Mouse (Mus musculus) brain, embryonic 14.5 days (tissue): ENCODE data around the gene Glis3. TPM values are rescaled to one million over a fixed set of nuclear protein-coding genes. Genes with fewer than 3 reads are reported as not detected.

Source experiments
- DNase-seq: peaks from one replicate; pipeline ENCODE4 v3.0.0-alpha.2; 2011; ENCODE audit warnings: low read depth
- CTCF ChIP-seq: fragments of 200-500 bp; IDR thresholded peaks from 2 replicates; pipeline ENCODE4 v1.5.1; 2012; ENCODE audit warnings: inconsistent platforms, mild to moderate bottlenecking, moderate library complexity, borderline replicate concordance; ENCODE audit not compliant: insufficient read depth, insufficient read length; ENCODE audit errors: extremely low read depth
- POLR2A ChIP-seq: fragments of 200-500 bp; IDR thresholded peaks from 2 replicates; pipeline ENCODE4 v1.6.1; 2012; ENCODE audit warnings: mild to moderate bottlenecking, inconsistent platforms, borderline replicate concordance; ENCODE audit not compliant: poor library complexity, insufficient read depth, insufficient read length, severe bottlenecking; ENCODE audit errors: extremely low read depth
- polyA plus RNA-seq: library from polyadenylated mRNA; depleted of rRNA; stranded (reverse); fragments of >200 nt; gene quantifications from 2 replicates; pipeline ENCODE4 v1.2.3, GENCODE M21; 2012

Glis3 gene
- polyA plus RNA-seq, 1 experiment: 3.1 TPM

DNA sequence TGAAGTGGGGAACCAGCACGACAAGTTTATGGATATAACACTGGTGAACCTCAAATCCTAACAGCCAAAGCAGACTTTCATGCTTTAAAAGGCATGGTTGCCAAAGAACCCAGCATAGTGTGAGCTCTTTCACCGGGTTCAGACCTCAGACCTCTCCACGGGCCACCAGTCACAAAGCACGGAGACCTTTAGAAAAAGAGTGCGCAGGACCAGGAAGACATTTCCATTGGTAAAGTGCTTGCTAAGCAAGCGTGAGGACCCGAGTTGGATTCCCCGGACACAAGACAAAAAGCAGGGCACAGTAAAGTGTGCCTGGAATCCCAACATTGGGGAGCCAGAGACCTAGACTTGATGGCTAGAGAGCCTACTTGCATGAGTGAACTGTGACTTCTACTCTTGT is 62.7 kb downstream of the Glis3 start:
- TF ChIP-seq POLR2A (no peak), CTCF (no peak)
- no peak for DNase-seq

GRCm38 (mm10) chr19:28616487-28616886 is 63.4 kb downstream of the Glis3 start:
- TF ChIP-seq CTCF (no peak), POLR2A (no peak)
- no peak for DNase-seq

DNA sequence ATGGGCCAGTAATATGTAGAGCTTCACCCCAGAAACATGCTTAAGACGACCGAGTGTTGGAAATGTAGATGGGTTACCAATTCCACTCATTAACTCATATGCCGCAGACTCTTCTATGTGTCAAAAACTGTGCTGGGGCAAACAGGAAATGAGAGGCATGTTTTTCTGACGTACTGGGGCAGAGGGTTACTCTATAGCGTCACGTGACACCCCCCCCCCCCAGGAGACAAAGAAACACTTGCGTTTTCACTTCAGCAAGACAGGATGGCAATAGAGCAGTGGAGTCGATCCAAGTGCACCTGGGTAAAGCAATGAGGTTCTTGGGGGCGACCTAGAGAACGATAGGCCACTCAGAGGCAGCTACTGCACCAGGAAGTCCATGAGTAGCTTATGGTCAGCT is 67.6 kb downstream of the Glis3 start:
- TF ChIP-seq POLR2A: no peak
- no peak for TF ChIP-seq CTCF
- DNase-seq: no peak

DNA sequence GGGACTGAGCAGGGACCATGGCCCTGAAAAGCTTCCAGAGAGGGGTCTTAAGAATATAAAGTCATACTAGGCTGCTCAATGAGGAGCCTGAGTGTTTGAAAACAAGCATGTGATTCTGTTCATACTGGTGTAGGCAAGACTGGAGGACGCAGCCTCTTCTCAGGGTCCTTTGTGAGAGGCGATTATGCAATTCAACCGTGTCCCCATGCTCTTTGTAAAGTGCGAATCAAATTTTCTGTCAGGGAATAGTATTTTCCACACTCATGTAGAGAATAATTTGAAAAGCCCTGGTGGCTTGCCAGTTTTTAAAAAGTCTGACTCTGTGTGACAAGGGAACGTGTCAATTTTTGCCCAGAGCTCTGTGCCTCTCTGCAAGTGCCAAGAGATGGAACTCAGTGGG is 71.1 kb downstream of the Glis3 start:
- peak; percentile 71 for DNase-seq
- TF ChIP-seq POLR2A: no peak
- no peak for TF ChIP-seq CTCF

DNA sequence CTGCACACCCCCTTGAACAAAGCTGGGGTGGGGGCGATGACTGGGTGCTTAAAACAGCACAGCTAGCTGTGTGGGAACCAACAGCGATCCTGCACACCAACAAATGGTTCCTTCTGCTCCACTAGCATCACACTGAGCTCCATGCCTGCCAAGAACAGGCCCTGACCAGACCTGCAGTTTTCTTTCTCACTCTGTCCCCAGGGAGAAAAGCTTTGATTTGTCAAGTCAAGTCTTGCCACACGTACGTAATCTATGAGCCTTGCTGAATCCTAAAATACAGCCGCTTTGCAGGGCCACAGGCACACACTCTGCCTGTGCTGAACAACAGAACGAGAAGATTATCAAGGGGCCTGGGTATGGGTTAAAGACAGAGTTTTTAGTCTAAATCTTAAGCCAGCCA is 71.6 kb downstream of the Glis3 start:
- TF ChIP-seq POLR2A (no peak), CTCF (no peak)
- DNase-seq: peak; percentile 74

DNA sequence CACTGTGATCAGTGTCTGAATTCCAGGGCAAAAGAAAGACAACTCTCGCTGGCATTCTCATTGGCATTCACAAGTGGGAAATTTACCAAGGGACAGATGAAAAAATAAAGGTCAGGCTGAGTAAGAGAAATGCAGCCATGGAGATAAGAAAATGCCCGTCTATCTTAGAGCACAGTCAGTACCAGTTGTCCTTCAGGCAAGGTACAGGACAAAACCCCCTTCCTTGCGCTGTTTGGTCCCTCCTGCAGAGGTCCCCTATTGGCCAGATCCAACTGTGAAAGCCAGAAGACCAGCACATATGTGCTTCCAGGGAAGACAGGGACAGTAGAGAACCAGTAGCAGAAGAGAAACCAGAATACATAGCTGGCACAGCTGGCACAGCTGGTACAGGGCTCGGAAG is 79.0 kb downstream of the Glis3 start:
- TF ChIP-seq POLR2A: no peak
- no peak for TF ChIP-seq CTCF
- no peak for DNase-seq

DNA sequence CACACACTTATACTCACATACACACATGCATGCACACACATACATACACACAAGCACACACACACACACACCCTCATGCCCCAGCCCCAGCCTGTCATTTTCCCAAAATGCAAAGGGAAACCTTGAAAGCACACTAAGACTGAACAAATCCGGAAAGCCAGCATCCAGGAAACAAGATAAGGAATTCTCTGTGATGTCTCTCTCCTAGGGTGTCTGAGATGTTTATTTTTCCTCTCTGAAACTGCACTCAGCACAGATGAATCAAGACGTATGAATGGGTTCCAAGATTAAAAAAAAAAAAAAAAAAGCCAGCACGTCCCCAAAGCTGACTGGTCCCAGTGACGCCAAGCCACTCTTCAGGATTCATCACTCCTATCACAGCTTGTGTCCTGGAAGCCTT is 85.7 kb downstream of the Glis3 start:
- no peak for DNase-seq
- TF ChIP-seq CTCF (no peak), POLR2A (no peak)

DNA sequence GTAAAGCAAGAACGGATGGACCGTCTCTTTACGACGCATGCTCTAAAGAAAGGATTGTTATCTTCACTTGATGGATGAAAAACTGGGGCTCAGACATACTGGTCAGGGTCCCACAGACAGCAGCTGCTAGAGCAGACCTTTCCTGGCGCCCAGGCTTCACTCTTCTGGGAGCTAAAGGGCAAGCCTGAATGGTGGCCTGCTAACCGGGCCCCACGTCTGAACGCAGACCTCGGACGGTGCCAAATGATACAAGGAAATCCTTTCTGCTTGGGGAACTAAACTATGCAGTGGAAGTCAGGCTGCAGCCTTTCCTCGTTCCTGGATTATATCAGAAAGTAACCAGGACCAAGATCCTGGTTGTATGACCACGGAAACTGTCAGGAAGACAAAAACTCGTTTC is 86.9 kb downstream of the Glis3 start:
- no peak for DNase-seq
- TF ChIP-seq CTCF (no peak), POLR2A (no peak)

GRCm38 (mm10) chr19:28591736-28592477 is 88.0 kb downstream of the Glis3 start:
- no peak for DNase-seq
- TF ChIP-seq CTCF (no peak), POLR2A (no peak)

GRCm38 (mm10) chr19:28580499-28580898 is 99.4 kb downstream of the Glis3 start:
- TF ChIP-seq CTCF (no peak), POLR2A (no peak)
- no peak for DNase-seq

- TF ChIP-seq CTCF (no peak), POLR2A (no peak)
- DNase-seq: peak; percentile 85
Measured at GRCm38 (mm10) chr19:28579724-28580375, 100.0 kb downstream of the Glis3 start.

DNA sequence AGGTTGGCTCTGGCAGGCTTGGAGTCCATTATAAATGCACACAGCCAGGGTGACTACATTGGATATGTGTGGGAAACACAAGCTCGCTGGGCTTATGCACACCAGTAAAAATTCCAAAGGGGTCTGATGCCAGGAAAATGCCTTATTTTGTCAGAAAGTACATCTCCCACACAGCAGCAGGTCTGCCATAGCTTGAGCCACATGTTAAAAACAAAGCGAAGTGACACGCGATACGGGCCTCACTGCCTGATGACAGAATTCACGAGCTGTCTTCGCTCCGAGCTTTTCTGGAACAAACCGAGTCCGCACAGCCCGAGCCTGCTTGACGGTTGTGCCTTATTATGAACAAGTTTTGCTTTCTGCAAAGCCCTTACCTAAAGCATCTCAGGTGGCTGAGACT is 102.9 kb downstream of the Glis3 start:
- TF ChIP-seq CTCF (no peak), POLR2A (no peak)
- no peak for DNase-seq
